In the genomic region with DNA sequence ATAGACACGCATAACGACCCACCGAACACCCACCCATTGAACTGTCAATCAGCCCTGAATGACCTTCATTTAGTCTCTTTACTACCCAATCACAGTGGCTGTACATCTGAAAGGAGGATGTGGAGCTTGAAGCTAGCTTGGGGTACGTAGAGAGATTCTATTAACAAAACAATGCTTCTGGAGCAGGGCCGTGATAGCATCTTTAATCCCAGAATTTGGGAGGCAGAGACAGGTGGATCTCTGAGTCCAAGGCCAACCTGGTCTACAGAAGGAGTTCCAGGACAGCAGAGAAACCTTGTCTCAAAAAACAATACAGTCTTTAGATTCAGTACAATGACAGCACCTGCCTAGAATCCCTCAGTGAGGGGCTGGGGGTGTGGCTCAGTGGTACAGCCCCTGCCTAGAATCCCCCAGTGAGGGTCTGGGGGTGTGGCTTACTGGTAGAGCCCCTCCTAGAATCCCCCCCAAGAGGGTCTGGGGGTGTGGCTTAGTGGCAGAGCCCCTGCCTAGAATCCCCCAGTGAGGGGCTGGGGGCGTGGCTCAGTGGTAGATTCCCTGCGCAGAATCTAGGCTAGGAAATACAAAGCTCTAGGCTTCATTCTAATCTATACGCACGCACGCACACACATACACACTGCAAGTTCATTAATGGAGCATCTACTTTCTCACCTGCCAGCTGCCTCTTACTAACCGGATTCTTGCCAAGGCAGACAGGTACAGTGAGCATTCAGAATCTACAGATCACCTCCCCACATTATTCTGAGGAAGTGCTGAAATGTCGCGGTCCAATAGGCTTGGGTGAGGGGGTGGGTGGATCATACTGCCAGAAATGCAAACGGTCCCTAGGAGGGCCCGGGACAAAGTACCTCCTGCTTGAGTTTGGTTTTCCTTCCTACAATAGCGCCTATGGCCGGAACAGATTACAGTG, we compare ENCODE assay signal across 8 mouse cellular contexts. TPM values are rescaled to one million over a fixed set of nuclear protein-coding genes. Genes with fewer than 3 reads are reported as not detected.
DNase-seq lines count a peak whose midpoint lies in the region; ATAC-seq lines count a peak whose summit lies in the region.

No protein-coding gene starts in this region.

- no peaks in the 10 kb centered on the region for H3K9me3 ChIP-seq in kidney, embryonic 15.5 days (replicated peaks)
- 0 out of 2 replicates have a peak, but pooled peaks cover 4% of the 10 kb centered on the region for H3K9me3 ChIP-seq in hindbrain, embryonic 13.5 days
- H3K9me3 ChIP-seq in midbrain, embryonic 13.5 days = no peaks in the 10 kb centered on the region

- peak; percentile 37 for ATAC-seq in kidney, embryonic 15.5 days (replicated peaks; ENCODE audit: low FRiP score)
- ATAC-seq in hindbrain, embryonic 13.5 days (ENCODE audit: low FRiP score) = peak; percentile 36; the same call in 1 of the 2 replicates
- ATAC-seq in midbrain, embryonic 13.5 days = peak; percentile 24; the same call in 1 of the 2 replicates
- no peak for ATAC-seq in megakaryocyte-erythroid progenitor cell, adult 5-6 weeks (replicated peaks; ENCODE audit: low FRiP score, low TSS enrichment, poor library complexity, severe bottlenecking)

- H3K36me3 ChIP-seq in kidney, embryonic 15.5 days = no peaks in the 10 kb centered on the region
- no peaks in the 10 kb centered on the region for H3K36me3 ChIP-seq in hindbrain, embryonic 13.5 days
- no peaks in the 10 kb centered on the region for H3K36me3 ChIP-seq in midbrain, embryonic 13.5 days

- peak overlapping the region; percentile 70 for H3K4me2 ChIP-seq in kidney, embryonic 15.5 days
- peak overlapping the region; percentile 63 for H3K4me2 ChIP-seq in hindbrain, embryonic 13.5 days
- H3K4me2 ChIP-seq in midbrain, embryonic 13.5 days (replicated peaks) = peak overlapping the region; percentile 61

- H3K4me3 ChIP-seq in kidney, embryonic 15.5 days (replicated peaks) = peak overlapping the region; percentile 44
- H3K4me3 ChIP-seq in hindbrain, embryonic 13.5 days = peak overlapping the region; percentile 42
- peak overlapping the region; percentile 44 for H3K4me3 ChIP-seq in midbrain, embryonic 13.5 days (replicated peaks)

- 29% methylated on average over 17 of the region's 17 CpGs for WGBS in kidney, embryonic 15.5 days
- 23% methylated on average over 17 of the region's 17 CpGs for WGBS in hindbrain, embryonic 13.5 days
- 24% methylated on average over 17 of the region's 17 CpGs for WGBS in midbrain, embryonic 13.5 days

- no peak for DNase-seq in kidney, adult 9 months
- DNase-seq in ZHBTc4 (ENCODE audit: low read depth, low spot score) = peak; percentile 86
- DNase-seq in adrenal gland, adult 2 months = no peak
- DNase-seq in cerebellum, postnatal 25 days = no peak

- H3K4me1 ChIP-seq in kidney, embryonic 15.5 days = peaks cover 43% of the 10 kb centered on the region
- peaks cover 33% of the 10 kb centered on the region for H3K4me1 ChIP-seq in hindbrain, embryonic 13.5 days (replicated peaks)
- peaks cover 33% of the 10 kb centered on the region for H3K4me1 ChIP-seq in midbrain, embryonic 13.5 days (replicated peaks)

- peaks cover 35% of the 10 kb centered on the region for H3K27me3 ChIP-seq in kidney, embryonic 15.5 days
- H3K27me3 ChIP-seq in hindbrain, embryonic 13.5 days = peaks cover 78% of the 10 kb centered on the region
- peaks cover 63% of the 10 kb centered on the region for H3K27me3 ChIP-seq in midbrain, embryonic 13.5 days

- H3K27ac ChIP-seq in kidney, embryonic 15.5 days = peak overlapping the region; percentile 67
- H3K27ac ChIP-seq in hindbrain, embryonic 13.5 days = no peak overlapping the region
- H3K27ac ChIP-seq in midbrain, embryonic 13.5 days = peak overlapping the region; percentile 9; the same call in 1 of the 2 replicates

- H3K9ac ChIP-seq in kidney, embryonic 15.5 days = peak overlapping the region; percentile 45
- H3K9ac ChIP-seq in hindbrain, embryonic 13.5 days = peak overlapping the region; percentile 65
- H3K9ac ChIP-seq in midbrain, embryonic 13.5 days (replicated peaks) = peak overlapping the region; percentile 61

RNA-seq across cellular contexts. Expression of gene Bcl3, which starts 7.0 kb away (rescaled TPM):
- 3.9 and 4.9 TPM in 2 replicates for polyA plus RNA-seq in kidney, embryonic 15.5 days (2015; fragmentation: Nextera tagmentation; extraction: Ambion mirVana)
- polyA plus RNA-seq in hindbrain, embryonic 13.5 days (2015; fragmentation: Nextera tagmentation; extraction: Ambion mirVana) = 0.60 and 1.5 TPM in 2 replicates
- polyA plus RNA-seq in midbrain, embryonic 13.5 days (2015; fragmentation: Nextera tagmentation; extraction: Ambion mirVana) = 0.27 and 0.88 TPM in 2 replicates
- 10 to 100 TPM; 26.7 to 34.1 TPM for total RNA-seq in adrenal gland, adult 2 months (2021)
- 155 and 161 TPM in 2 replicates for polyA plus RNA-seq in adrenal gland, adult 2 months (2012; rRNA removed)
- 3.3 TPM in 1 of 2 replicates, not detected in the other for total RNA-seq in megakaryocyte-erythroid progenitor cell, adult 5-6 weeks (2014; fragmentation: Nextera tagmentation)
- 0.34 TPM in 1 of 2 replicates, not detected in the other for total RNA-seq in megakaryocyte-erythroid progenitor cell, adult 5-6 weeks (2017)

RNA-seq across cellular contexts. Expression of gene Cblc, which starts 19.0 kb away (rescaled TPM):
- 8.3 and 9.1 TPM in 2 replicates for polyA plus RNA-seq in kidney, embryonic 15.5 days (2015; fragmentation: Nextera tagmentation; extraction: Ambion mirVana)
- not detected in 2 replicates for polyA plus RNA-seq in hindbrain, embryonic 13.5 days (2015; fragmentation: Nextera tagmentation; extraction: Ambion mirVana)
- polyA plus RNA-seq in midbrain, embryonic 13.5 days (2015; fragmentation: Nextera tagmentation; extraction: Ambion mirVana) = 0.32 TPM in 1 of 2 replicates, not detected in the other
- not detected for total RNA-seq in adrenal gland, adult 2 months (2021)
- 0.60 TPM in 1 of 2 replicates, not detected in the other for polyA plus RNA-seq in adrenal gland, adult 2 months (2012; rRNA removed)
- not detected in 2 replicates for total RNA-seq in megakaryocyte-erythroid progenitor cell, adult 5-6 weeks (2014; fragmentation: Nextera tagmentation)
- total RNA-seq in megakaryocyte-erythroid progenitor cell, adult 5-6 weeks (2017) = not detected in 2 replicates

RNA-seq across cellular contexts. Expression of gene Gm19345, which starts 36.2 kb away (rescaled TPM):
- polyA plus RNA-seq in kidney, embryonic 15.5 days (2015; fragmentation: Nextera tagmentation; extraction: Ambion mirVana) = 0.16 TPM in 1 of 2 replicates, not detected in the other
- polyA plus RNA-seq in hindbrain, embryonic 13.5 days (2015; fragmentation: Nextera tagmentation; extraction: Ambion mirVana) = 7.6 and 9.3 TPM in 2 replicates
- polyA plus RNA-seq in midbrain, embryonic 13.5 days (2015; fragmentation: Nextera tagmentation; extraction: Ambion mirVana) = 5.7 and 6.6 TPM in 2 replicates
- under 1 TPM in 1 of 2 experiments, not detected in 1; 0.86 TPM for total RNA-seq in adrenal gland, adult 2 months (2021)
- 0.71 and 1.3 TPM in 2 replicates for polyA plus RNA-seq in adrenal gland, adult 2 months (2012; rRNA removed)
- not detected in 2 replicates for total RNA-seq in megakaryocyte-erythroid progenitor cell, adult 5-6 weeks (2014; fragmentation: Nextera tagmentation)
- total RNA-seq in megakaryocyte-erythroid progenitor cell, adult 5-6 weeks (2017) = not detected in 2 replicates

RNA-seq across cellular contexts. Expression of gene Bcam, which starts 44.7 kb away (rescaled TPM):
- 244 and 257 TPM in 2 replicates for polyA plus RNA-seq in kidney, embryonic 15.5 days (2015; fragmentation: Nextera tagmentation; extraction: Ambion mirVana)
- 8.1 and 10.7 TPM in 2 replicates for polyA plus RNA-seq in hindbrain, embryonic 13.5 days (2015; fragmentation: Nextera tagmentation; extraction: Ambion mirVana)
- 5.2 and 6.4 TPM in 2 replicates for polyA plus RNA-seq in midbrain, embryonic 13.5 days (2015; fragmentation: Nextera tagmentation; extraction: Ambion mirVana)
- 10 to 100 TPM; 35.9 to 61.1 TPM for total RNA-seq in adrenal gland, adult 2 months (2021)
- polyA plus RNA-seq in adrenal gland, adult 2 months (2012; rRNA removed) = 103 and 108 TPM in 2 replicates
- 5.3 TPM in 1 of 2 replicates, not detected in the other for total RNA-seq in megakaryocyte-erythroid progenitor cell, adult 5-6 weeks (2014; fragmentation: Nextera tagmentation)
- 0.08 TPM in 1 of 2 replicates, not detected in the other for total RNA-seq in megakaryocyte-erythroid progenitor cell, adult 5-6 weeks (2017)

RNA-seq across cellular contexts. Expression of gene Ceacam16, which starts 45.5 kb away (rescaled TPM):
- polyA plus RNA-seq in kidney, embryonic 15.5 days (2015; fragmentation: Nextera tagmentation; extraction: Ambion mirVana) = not detected in 2 replicates
- polyA plus RNA-seq in hindbrain, embryonic 13.5 days (2015; fragmentation: Nextera tagmentation; extraction: Ambion mirVana) = 0.48 and 0.58 TPM in 2 replicates
- 0.54 and 0.62 TPM in 2 replicates for polyA plus RNA-seq in midbrain, embryonic 13.5 days (2015; fragmentation: Nextera tagmentation; extraction: Ambion mirVana)
- total RNA-seq in adrenal gland, adult 2 months (2021) = not detected
- 0.52 and 0.55 TPM in 2 replicates for polyA plus RNA-seq in adrenal gland, adult 2 months (2012; rRNA removed)
- total RNA-seq in megakaryocyte-erythroid progenitor cell, adult 5-6 weeks (2014; fragmentation: Nextera tagmentation) = not detected in 2 replicates
- total RNA-seq in megakaryocyte-erythroid progenitor cell, adult 5-6 weeks (2017) = not detected in 2 replicates

Comparison
In these comparisons a context has a peak if more than half of its experiments do, and no peak if none do; other contexts are left out.
1. RNA of gene Bcl3, which starts 7.0 kb away (polyA plus RNA-seq): 155 to 161 TPM in adrenal gland, adult 2 months; 3.9 to 4.9 TPM in kidney, embryonic 15.5 days, 0.60 to 1.5 TPM in hindbrain, embryonic 13.5 days and 0.27 to 0.88 TPM in midbrain, embryonic 13.5 days; every median in the first group is over 10 times any median in the second.
2. Peak in every context shown above with its lines, with median percentiles within 50 percentile points of each other: H3K4me2 ChIP-seq, H3K4me3 ChIP-seq and H3K9ac ChIP-seq.